Mouse (Mus musculus): ENCODE data around the gene Agl.

DNA sequence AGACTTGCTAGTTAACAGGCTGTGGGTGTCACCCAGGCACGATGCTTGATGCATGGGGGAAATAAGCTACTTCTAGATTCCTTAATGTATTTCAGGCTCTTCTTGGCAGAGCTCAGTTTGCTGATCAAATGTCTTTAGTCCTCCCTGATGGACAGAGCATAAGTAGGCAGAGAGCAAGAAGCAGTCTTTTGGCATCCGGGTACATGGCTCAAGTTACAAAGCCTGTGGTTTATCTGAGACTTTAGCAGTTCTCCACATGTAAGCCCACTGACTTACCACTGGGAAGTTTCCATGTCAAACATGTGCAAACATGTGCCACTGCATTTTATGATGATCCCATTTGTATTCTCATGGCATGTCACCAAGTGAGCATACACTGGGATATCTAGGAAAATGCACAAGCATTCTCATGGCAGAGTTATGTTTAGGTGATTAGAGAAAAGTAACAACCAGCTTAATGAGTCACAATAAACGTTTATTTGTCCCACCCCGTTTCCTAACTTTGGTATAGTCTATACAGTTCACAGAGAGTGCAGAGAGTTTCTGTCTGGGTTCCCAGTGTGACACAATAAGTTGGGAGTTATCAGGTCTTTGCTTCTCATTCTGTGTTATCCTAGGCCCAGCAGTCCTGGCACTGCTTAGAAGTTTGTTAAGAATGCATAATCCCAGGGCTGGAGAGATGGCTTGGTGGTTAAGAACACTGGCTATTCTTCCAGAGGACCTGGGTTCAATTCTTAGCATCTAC, 18.7 kb upstream of the Agl start:
- TF ChIP-seq CTCF (conservative IDR thresholded peaks at IDR 0.05; ENCODE audit: low read length), result no peak
- no peak for TF ChIP-seq POU5F1 (IDR thresholded peaks at IDR 0.05; ENCODE audit: borderline replicate concordance, low read length)
